Mouse (Mus musculus) kidney, adult 11 months (tissue): ENCODE measurements around the gene Gbp5.

Experiments
- DNase-seq: peaks from one replicate; pipeline ENCODE4 v3.0.0; 2022

Gbp5 gene

GRCm38 (mm10) chr3:142493536-142494061 is at the start of gene Gbp5:
Gbp5 (plus strand) TSS chr3:142493978.
- peak; percentile 81 for DNase-seq

- no peak for DNase-seq
Measured at GRCm38 (mm10) chr3:142454198-142454597, 39.6 kb upstream of the Gbp5 start.

GRCm38 (mm10) chr3:142459241-142459640 is 34.5 kb upstream of the Gbp5 start:
- peak; percentile 32 for DNase-seq

DNA sequence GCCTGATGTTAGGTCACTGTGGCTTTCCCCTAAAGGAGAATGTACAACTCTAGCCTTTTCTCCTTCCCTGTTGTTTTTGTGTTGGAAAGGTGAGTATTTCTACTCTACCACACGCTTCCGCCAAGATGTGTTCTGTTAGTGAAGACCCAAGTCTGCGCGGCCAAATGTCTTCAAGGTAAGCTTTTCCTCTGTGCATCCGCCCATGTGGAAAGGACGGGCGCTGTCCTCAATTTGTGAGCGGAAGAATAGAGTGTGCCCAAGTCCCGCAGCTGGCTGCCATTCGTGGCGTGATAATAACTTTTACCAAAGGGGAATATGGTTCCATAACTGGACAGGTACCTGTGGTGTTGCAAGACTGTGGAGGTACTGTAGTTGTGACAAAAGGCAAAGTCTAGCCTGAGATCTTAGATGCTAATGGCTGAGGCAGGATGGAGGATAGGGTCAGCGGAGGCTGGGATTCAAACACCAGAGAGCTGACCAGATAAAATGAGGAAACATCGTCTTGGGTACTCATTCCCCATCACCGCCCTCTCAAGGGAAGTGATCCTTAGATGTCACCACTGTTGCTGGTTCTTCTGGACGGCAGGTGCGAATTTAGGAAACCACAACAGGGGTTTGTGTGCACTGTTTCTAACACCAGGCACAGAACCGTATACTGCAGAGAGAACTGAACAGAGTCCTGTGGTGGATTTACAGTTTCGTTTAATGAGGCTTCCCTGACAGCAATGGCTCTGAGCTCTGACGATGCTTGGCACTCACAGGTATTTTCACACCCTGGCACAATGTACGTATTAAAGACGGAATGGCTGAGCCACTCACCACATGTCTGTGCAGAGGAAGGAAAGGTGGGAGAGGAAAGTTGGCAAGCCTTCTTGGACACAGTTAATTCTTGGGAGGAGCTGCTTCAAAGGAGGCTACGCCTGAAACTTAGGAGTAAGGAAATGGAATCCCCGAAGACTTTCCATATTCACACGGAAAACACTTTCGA is 30.7 kb upstream of the Gbp5 start:
- no peak for DNase-seq

DNA sequence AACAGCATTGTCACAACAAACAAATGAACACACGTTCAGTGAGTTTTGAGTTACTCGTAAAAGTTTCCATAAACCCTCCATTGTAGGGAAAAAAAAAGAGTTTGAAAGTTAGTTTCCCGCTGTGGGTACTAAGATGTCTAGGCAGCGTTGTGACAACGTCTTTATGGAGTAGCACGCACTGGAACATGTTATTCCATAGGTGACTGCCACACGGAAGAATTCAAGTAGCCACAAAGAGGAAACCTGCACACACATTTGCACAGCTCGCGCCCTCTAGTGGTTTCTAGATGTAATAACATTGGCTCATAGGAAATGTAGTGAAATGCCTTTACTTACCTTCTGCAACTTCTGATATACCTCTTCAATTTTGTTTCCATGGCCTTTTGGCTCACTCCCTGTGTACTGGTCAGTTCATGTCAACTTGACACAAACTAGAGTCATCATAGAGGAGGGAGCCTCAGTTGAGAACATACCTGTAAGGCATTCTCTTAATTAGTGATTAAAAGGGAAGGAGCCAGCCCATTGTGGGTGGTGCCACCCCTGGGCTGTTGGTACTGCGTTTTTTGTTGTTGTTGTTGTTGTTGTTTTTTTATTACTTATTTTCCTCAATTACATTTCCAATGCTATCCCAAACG is 19.3 kb upstream of the Gbp5 start:
- DNase-seq, result no peak

GRCm38 (mm10) chr3:142475913-142476312 is 17.9 kb upstream of the Gbp5 start:
- peak; percentile 44 for DNase-seq

GRCm38 (mm10) chr3:142477866-142478265 is 15.9 kb upstream of the Gbp5 start:
- no peak for DNase-seq

- DNase-seq, result no peak
Measured at GRCm38 (mm10) chr3:142478360-142478759, 15.4 kb upstream of the Gbp5 start.

DNA sequence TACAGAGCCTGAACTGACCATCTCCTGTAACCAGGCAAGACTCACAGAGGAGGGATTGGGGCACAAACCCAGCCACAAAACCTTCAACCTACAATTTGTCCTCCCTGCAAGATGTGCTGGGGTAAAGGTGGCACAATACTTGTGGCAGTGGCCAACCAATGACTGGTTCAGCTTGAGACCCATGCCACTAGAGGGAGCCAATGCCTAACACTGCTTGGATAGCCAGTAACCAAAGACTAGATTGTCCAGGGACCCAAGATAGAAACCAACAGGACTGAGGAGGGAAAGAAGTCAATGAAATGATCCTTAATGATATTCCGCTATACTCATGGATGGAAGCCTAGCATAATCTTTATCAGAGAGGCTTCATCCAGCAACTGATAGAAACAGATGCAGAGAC is 3.3 kb upstream of the Gbp5 start:
- DNase-seq, result peak; percentile 61

DNA sequence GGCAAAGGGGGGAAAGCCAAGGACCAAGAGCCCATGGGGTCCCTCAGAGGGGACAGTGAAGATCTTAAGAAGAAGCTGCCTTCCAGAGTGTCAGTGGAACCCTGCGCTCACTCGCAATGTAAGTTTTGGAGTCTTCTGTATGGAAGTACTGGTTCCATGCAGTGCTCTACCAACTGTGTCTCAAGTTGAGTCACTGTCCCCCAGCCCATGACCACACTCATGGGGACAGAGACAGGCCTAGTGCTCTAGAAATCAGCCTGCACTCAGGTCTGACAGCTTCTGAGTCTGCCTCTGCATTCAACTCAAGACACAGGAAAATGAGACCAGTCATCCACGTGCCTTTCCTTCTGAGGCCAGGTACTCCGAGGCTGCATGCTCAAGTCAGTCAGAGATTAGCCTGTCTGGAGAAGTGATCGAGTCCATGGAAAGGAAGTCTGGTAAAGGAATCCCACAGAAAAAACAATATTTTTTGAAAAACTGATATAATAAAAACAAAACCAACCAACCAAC is 1.4 kb downstream of the Gbp5 start:
- DNase-seq, result no peak

- no peak for DNase-seq
Measured at GRCm38 (mm10) chr3:142496113-142497101, 2.6 kb downstream of the Gbp5 start.

- no peak for DNase-seq
Measured at GRCm38 (mm10) chr3:142497123-142497841, 3.5 kb downstream of the Gbp5 start.

- no peak for DNase-seq
Measured at GRCm38 (mm10) chr3:142498941-142499340, 5.2 kb downstream of the Gbp5 start.

GRCm38 (mm10) chr3:142528116-142528515 is 34.3 kb downstream of the Gbp5 start:
- DNase-seq, result no peak

- DNase-seq, result no peak
Measured at GRCm38 (mm10) chr3:142529597-142529996, 35.8 kb downstream of the Gbp5 start.

GRCm38 (mm10) chr3:142530087-142530953 is 36.5 kb downstream of the Gbp5 start, which contains the start of gene Gbp7:
Gbp7 (plus strand) TSS chr3:142530342.
- DNase-seq, result peak; percentile 49

- DNase-seq, result no peak
Measured at GRCm38 (mm10) chr3:142531595-142531994, 37.8 kb downstream of the Gbp5 start.

DNA sequence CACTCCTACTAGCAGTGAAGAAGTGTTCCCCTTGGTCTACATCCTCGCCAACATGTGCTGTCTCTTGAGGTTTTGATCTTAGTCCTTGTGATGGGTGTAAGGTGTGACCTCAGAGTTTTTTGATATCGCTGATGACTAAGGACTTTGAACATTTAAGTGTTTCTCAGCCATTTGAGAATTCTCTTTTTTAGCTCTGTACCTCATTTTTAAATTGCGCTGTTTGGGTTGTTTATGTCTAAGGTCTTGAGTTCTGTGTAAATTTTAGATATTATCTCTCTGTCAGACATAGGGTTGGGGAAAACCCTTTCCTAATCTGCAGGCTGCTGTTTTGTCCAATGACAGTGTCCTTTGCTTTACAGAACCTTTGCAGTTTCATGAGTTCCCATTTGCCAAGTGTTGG is 39.4 kb downstream of the Gbp5 start:
- DNase-seq, result no peak

GRCm38 (mm10) chr3:142535667-142536066 is 41.9 kb downstream of the Gbp5 start:
- DNase-seq, result no peak

DNA sequence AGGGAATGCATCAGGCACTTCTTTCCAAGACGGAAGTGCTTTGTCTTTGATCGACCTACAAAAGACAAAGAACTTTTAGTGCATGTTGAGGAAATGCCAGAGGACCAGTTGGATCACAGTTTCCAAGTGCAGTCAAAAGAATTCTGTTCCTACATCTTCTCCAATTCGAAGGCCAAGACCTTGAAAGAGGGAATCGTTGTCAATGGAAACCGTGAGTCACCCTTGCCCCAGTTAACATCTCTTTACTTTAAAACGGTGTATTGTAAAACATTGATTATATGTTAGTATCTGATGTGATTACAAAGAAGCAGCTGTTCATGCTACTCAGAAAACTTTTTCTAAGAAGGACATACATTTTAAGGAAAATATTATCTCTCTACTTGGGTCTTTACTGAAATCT is 47.6 kb downstream of the Gbp5 start:
- no peak for DNase-seq
